Mouse (Mus musculus): ENCODE data around the gene Slc35f5.

The Slc35f5 gene

GRCm38 (mm10) chr1:125574219-125574618, 13.8 kb downstream of the Slc35f5 start:
- DNase-seq (ENCODE audit: low spot score in 2 of 2) = no peak

- no peak for DNase-seq (ENCODE audit: low spot score in 2 of 2)
Observed at GRCm38 (mm10) chr1:125575458-125576114, 15.2 kb downstream of the Slc35f5 start.

GRCm38 (mm10) chr1:125576965-125577364, 16.6 kb downstream of the Slc35f5 start:
- no peak for DNase-seq (ENCODE audit: low spot score in 2 of 2)

- no peak for DNase-seq (ENCODE audit: low spot score in 2 of 2)
Observed at GRCm38 (mm10) chr1:125578091-125578490, 17.7 kb downstream of the Slc35f5 start.

GRCm38 (mm10) chr1:125581134-125581533, 20.7 kb downstream of the Slc35f5 start:
- no peak for DNase-seq (ENCODE audit: low spot score in 2 of 2)

- DNase-seq (ENCODE audit: low spot score in 2 of 2) = no peak
Observed at GRCm38 (mm10) chr1:125603620-125604019, 43.2 kb downstream of the Slc35f5 start.

GRCm38 (mm10) chr1:125607087-125607803, 46.9 kb downstream of the Slc35f5 start:
- DNase-seq (ENCODE audit: low spot score in 2 of 2) = peak; percentile 80 to 86

GRCm38 (mm10) chr1:125624376-125625076, 64.1 kb downstream of the Slc35f5 start:
- no peak for DNase-seq (ENCODE audit: low spot score in 2 of 2)

- no peak for DNase-seq (ENCODE audit: low spot score in 2 of 2)
Observed at GRCm38 (mm10) chr1:125639501-125640253, 79.3 kb downstream of the Slc35f5 start.

GRCm38 (mm10) chr1:125643643-125644042, 83.2 kb downstream of the Slc35f5 start:
- no peak for DNase-seq (ENCODE audit: low spot score in 2 of 2)

Measured in urinary bladder, adult 18-20 months (tissue).